Mouse (Mus musculus) limb, embryonic 11.5 days (tissue): Measurements from ENCODE around the gene Zhx3. TPM values are rescaled to one million over a fixed set of nuclear protein-coding genes. Genes with fewer than 3 reads are reported as not detected.
A peak's percentile ranks its signal among the peaks of the same experiment; 100 is the strongest.

Experiments
- ATAC-seq: fragments of 200-750 bp; cut with Nextera tagmentation; 2 replicates; pipeline ENCODE4 v1.8.0; 2017; ENCODE audit warnings: low read depth; ENCODE audit not compliant: insufficient number of reproducible peaks, low FRiP score, low TSS enrichment
- DNase-seq: peaks from one replicate; pipeline ENCODE4 v3.0.0-alpha.2; 2015; ENCODE audit warnings: low spot score
- H3K27ac ChIP-seq: fragments of 300-500 bp; sonication (generic); replicated peaks from 2 replicates; pipeline ENCODE4 v1.5.1; 2014; ENCODE audit warnings: low read depth, mild to moderate bottlenecking, low read length
- H3K27me3 ChIP-seq: fragments of 300-500 bp; sonication (generic); 2 replicates; pipeline ENCODE4 v1.6.1; 2014; ENCODE audit warnings: mild to moderate bottlenecking, low read length, mixed read lengths; ENCODE audit not compliant: control insufficient read depth, insufficient read depth
- H3K36me3 ChIP-seq: fragments of 300-500 bp; sonication (generic); 2 replicates; pipeline ENCODE4 v1.6.1; 2014; ENCODE audit warnings: mild to moderate bottlenecking, low read length, moderate library complexity, mixed read lengths; ENCODE audit not compliant: control insufficient read depth, insufficient read depth
- H3K4me1 ChIP-seq: fragments of 300-500 bp; sonication (generic); 2 replicates; pipeline ENCODE4 v1.6.1; 2014; ENCODE audit warnings: low read length, mixed read lengths; ENCODE audit not compliant: control insufficient read depth, insufficient read depth
- H3K4me2 ChIP-seq: fragments of 300-500 bp; sonication (generic); 2 replicates; pipeline ENCODE4 v1.6.1; 2014; ENCODE audit warnings: low read depth, mild to moderate bottlenecking, moderate library complexity; ENCODE audit not compliant: severe bottlenecking
- H3K4me3 ChIP-seq: fragments of 300-500 bp; sonication (generic); 2 replicates; pipeline ENCODE4 v1.5.1; 2014; ENCODE audit warnings: low read depth, low read length
- H3K9ac ChIP-seq: fragments of 300-500 bp; sonication (generic); 2 replicates; pipeline ENCODE4 v1.6.1; 2014; ENCODE audit warnings: mild to moderate bottlenecking, low read length
- H3K9me3 ChIP-seq: fragments of 300-500 bp; sonication (generic); 2 replicates; pipeline ENCODE4 v1.6.1; 2016; ENCODE audit warnings: low read length; ENCODE audit not compliant: control insufficient read depth
- WGBS: fragments of 180-500 bp; shearing (Covaris S2); extraction: QIAGEN DNeasy Blood & Tissue Kit; methylation state at CpG from one replicate; pipeline ENCODE4 v1.1.7; 2014; 5-methylcytosine and 5-hydroxymethylcytosine counted together
- polyA plus RNA-seq: library from polyadenylated mRNA; unstranded; fragments of >200 nt; fragmentation: Nextera tagmentation; extraction: Ambion mirVana; gene quantifications from 2 replicates; pipeline ENCODE4 v1.2.1, GENCODE M21; 2014

The Zhx3 gene
- polyA plus RNA-seq, 1 experiment from 2014 or later: 8.2 TPM

DNA sequence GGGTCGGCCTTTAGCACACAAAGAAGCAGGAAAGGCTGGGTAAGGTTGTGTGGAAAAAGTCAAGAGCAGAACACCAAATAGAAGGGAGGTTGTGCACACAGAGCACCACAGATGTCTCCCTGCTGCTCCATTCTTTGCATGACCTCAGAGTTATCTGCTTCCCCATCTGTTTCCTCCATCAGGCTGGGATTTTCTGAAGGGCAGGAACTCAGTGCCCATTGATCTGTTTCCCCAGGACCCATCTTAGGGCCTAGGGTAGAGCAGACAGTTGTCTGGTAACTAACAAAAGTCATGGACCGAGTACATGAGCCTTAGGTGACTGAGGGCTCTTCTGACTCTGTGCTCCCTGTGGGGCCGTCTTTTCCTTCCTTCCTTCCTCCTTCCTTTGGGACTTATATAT lies 131.2 kb downstream of the Zhx3 start:
- ATAC-seq (no peak), DNase-seq (no peak)
- Histone ChIP-seq H3K4me3 (no peak overlapping the region), H3K4me1 (0 out of 2 replicates have a peak, but pooled peaks cover 5% of the 10 kb centered on the region), H3K27me3 (no peaks in the 10 kb centered on the region), H3K4me2 (no peak overlapping the region), H3K9ac (no peak overlapping the region), H3K27ac (no peak overlapping the region), H3K9me3 (no peaks in the 10 kb centered on the region), H3K36me3 (peaks cover 8% of the 10 kb centered on the region)
- whole genome bisulfite sequencing: 76% methylated on average over 3 of the region's 3 CpGs

DNA sequence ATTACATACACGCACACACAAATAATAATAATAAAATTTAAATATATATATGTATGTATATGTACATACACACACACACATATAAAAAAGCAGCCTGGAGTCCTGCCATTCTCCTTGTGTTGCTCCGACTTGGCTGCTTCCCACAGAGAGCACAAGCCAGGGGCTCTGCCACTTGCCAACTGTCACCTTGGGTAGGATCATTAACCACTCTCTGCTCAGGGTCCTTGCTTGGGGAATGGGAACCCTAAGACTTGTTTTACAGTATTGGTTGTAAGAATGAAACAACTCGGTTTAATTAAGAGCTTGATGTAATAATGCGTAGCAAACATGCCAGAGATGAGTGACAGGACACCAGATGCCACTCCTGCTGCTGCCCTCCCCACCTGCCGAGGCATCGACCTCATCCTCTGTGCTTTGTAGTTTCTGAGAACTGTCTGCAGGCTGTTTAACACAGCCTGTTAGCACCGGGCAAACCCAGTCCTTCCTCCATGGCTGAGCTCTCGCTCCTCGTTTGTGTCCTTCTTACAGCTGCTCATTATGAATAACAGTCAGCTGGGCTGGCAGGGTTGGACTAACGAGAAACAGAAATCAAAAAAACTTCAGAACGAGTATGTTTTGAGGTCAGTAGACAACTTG lies 132.2 kb downstream of the Zhx3 start:
- no peak overlapping the region for H3K27ac ChIP-seq
- no peak overlapping the region for H3K4me2 ChIP-seq
- H3K9me3 ChIP-seq: no peaks in the 10 kb centered on the region
- no peak overlapping the region for H3K4me3 ChIP-seq
- no peaks in the 10 kb centered on the region for H3K27me3 ChIP-seq
- 0 out of 2 replicates have a peak, but pooled peaks cover 5% of the 10 kb centered on the region for H3K4me1 ChIP-seq
- WGBS: 59% methylated on average over 11 of the region's 11 CpGs
- no peak overlapping the region for H3K9ac ChIP-seq
- DNase-seq (no peak), ATAC-seq (no peak)
- peaks cover 11% of the 10 kb centered on the region for H3K36me3 ChIP-seq

DNA sequence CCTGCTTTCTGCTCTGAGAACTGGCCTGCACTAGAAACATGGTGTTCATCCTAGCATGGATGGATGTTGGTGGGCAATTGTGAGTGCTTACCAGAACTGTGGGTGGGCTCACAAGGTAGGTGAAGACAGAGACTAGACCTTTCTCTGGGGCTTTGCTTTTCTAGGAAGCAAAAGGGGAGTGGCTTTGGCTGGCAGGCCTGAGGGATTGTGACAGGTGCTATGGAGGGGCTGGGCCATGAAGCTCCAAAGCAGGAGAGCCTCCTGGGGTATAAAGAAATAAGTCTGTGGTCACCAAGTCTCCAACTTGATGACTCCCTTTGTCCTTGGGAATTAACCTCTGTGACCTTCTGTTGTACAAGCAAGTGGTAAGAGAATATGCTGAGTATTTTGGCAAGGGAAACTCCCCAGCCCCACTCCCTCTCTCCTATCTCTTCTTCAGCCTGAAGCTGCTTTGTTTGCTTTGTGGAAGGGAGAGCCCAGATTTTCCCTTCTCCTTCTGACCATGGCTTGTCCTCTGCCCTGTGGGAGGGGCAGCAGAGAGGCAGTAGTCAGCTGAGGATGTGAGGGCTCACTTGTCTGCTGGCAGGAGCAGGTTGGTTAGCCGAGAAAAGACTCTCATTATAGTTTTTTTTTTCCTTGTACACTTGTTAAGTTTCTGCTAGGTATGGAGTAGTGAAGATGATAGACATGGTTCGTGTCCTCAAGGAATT lies 133.0 kb downstream of the Zhx3 start:
- no peaks in the 10 kb centered on the region for H3K9me3 ChIP-seq
- no peaks in the 10 kb centered on the region for H3K27me3 ChIP-seq
- no peak overlapping the region for H3K27ac ChIP-seq
- ATAC-seq (no peak), DNase-seq (no peak)
- peaks cover 11% of the 10 kb centered on the region for H3K36me3 ChIP-seq
- H3K9ac ChIP-seq: no peak overlapping the region
- H3K4me1 ChIP-seq: 0 out of 2 replicates have a peak, but pooled peaks cover 5% of the 10 kb centered on the region
- WGBS: 74% methylated on average over 2 of the region's 2 CpGs
- no peak overlapping the region for H3K4me2 ChIP-seq
- H3K4me3 ChIP-seq: no peak overlapping the region

- no peaks in the 10 kb centered on the region for H3K9me3 ChIP-seq
- no peak overlapping the region for H3K27ac ChIP-seq
- no peaks in the 10 kb centered on the region for H3K27me3 ChIP-seq
- peaks cover 11% of the 10 kb centered on the region for H3K36me3 ChIP-seq
- no peak overlapping the region for H3K9ac ChIP-seq
- 67% methylated on average over 5 of the region's 5 CpGs for WGBS
- DNase-seq (no peak), ATAC-seq (no peak)
- H3K4me1 ChIP-seq: peaks cover 14% of the 10 kb centered on the region
- H3K4me3 ChIP-seq: no peak overlapping the region
- no peak overlapping the region for H3K4me2 ChIP-seq
These were observed 134.4 kb downstream of the Zhx3 start for GRCm38 (mm10) chr2:160738354-160738753.

DNA sequence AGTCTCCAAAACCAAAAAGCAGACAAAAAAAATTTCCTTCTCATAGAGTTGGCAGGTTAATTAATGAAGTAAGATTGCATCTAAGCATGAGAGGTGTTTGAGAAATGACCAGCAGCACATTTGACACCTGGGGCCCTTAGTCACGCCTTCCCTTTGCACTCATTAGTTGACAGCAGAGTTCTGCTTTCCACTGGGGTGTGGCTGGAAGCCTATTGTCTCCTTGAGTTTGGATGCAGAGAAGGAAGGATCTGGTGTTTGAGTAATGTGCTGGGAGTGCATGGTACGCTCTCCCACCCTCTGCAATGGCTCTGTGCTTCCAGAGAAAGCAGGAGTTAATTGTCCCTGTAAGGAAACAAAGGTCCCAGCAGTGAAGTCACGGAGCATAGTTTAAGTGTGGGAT lies 136.3 kb downstream of the Zhx3 start:
- no peak for ATAC-seq

DNA sequence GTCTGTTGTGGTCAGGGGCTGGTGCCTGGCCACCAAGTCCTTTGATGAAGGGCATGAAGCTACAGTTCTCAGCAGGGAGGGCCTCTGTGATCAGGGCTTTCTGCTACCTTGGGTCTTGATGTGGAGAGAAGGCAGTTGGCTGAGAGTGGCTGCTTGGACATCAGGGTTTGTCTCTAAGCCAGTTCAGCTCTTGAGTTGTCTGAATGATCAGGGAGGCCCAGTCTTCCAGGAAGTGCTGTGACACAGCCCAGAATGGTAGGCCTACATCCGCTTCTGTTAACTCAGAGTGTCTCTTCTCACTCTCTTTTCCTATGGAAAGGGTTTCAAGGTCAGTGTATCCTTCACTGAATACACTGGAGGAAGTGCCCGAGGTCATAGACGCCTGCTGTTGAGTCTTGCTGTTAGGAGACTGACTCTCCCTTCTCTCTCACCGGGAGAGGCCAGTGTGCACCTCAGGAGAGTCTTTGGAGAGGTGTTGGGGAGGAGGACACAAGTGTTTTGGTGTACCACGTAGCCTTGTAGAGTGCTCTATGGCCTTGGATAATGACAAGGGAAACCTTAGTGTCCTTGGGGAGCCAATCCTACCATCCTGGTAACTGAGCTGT lies 137.0 kb downstream of the Zhx3 start:
- Histone ChIP-seq H3K27me3 (no peaks in the 10 kb centered on the region), H3K9ac (no peak overlapping the region), H3K4me2 (no peak overlapping the region), H3K4me1 (peaks cover 24% of the 10 kb centered on the region), H3K9me3 (no peaks in the 10 kb centered on the region), H3K4me3 (no peak overlapping the region), H3K36me3 (peaks cover 11% of the 10 kb centered on the region), H3K27ac (no peak overlapping the region)
- ATAC-seq: no peak
- 91% methylated on average over 5 of the region's 5 CpGs for WGBS
- no peak for DNase-seq

More for the DNA sequence above, 136.3 kb downstream of the Zhx3 start:
- H3K27ac ChIP-seq: no peak overlapping the region
- no peak for DNase-seq
- no peaks in the 10 kb centered on the region for H3K27me3 ChIP-seq
- H3K4me1 ChIP-seq: peaks cover 24% of the 10 kb centered on the region
- H3K9ac ChIP-seq: no peak overlapping the region
- 90% methylated on average over 3 of the region's 3 CpGs for WGBS
- H3K9me3 ChIP-seq: no peaks in the 10 kb centered on the region
- H3K36me3 ChIP-seq: peaks cover 11% of the 10 kb centered on the region
- H3K4me3 ChIP-seq: no peak overlapping the region
- H3K4me2 ChIP-seq: no peak overlapping the region

DNA sequence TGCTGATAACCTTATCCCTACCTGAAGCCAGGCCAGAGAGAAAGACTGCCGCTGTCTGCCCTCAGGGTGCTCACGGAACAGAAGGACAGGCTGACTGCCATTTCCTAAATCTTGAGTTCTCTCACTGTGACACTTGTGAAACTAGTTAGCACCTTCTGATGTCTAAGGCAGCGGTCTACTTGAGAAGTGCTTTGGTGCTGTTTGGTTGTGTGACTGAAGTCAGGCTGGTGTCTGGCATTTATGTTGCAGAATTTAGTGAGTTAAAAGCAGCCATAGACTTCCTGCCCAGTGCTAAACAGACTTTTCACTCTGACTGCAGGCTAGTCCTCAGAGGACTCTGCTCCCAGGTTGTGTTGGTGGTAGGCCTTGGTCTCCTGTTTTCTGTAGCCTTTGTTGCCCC lies 138.5 kb downstream of the Zhx3 start:
- Histone ChIP-seq H3K27ac (no peak overlapping the region), H3K27me3 (no peaks in the 10 kb centered on the region), H3K4me3 (0 out of 2 replicates have a peak overlapping the region, but pooled peaks have one; percentile 1), H3K36me3 (peaks cover 10% of the 10 kb centered on the region), H3K9ac (no peak overlapping the region), H3K4me2 (no peak overlapping the region), H3K9me3 (no peaks in the 10 kb centered on the region), H3K4me1 (peaks cover 24% of the 10 kb centered on the region)
- DNase-seq (no peak), ATAC-seq (no peak)
- 80% methylated on average over 3 of the region's 3 CpGs for WGBS

- Histone ChIP-seq H3K27me3 (no peaks in the 10 kb centered on the region), H3K9ac (peak overlapping the region; percentile 99), H3K27ac (no peak overlapping the region), H3K36me3 (peaks cover 8% of the 10 kb centered on the region), H3K4me3 (peak overlapping the region; percentile 85), H3K4me1 (peaks cover 22% of the 10 kb centered on the region), H3K9me3 (no peaks in the 10 kb centered on the region), H3K4me2 (peak overlapping the region; percentile 65)
- no peak for ATAC-seq
- 46% methylated on average over 7 of the region's 7 CpGs for WGBS
- no peak for DNase-seq
These were observed 139.7 kb downstream of the Zhx3 start for GRCm38 (mm10) chr2:160733131-160733531.
